Mouse (Mus musculus) C2C12 (cell line): Measurements from ENCODE around the gene Uqcr10.

ENCODE experiments used
- CTCF ChIP-seq: IDR thresholded peaks from one replicate; pipeline ENCODE4 v1.5.1; 2011; ENCODE audit not compliant: control insufficient read depth, insufficient read depth, insufficient read length
- FOSL1 ChIP-seq: IDR thresholded peaks from one replicate; pipeline ENCODE4 v1.8.0; 2011; ENCODE audit warnings: mild to moderate bottlenecking, low read length; ENCODE audit not compliant: poor library complexity, insufficient read depth, severe bottlenecking
- MAX ChIP-seq: IDR thresholded peaks from one replicate; pipeline ENCODE4 v1.6.1; 2011; ENCODE audit warnings: mild to moderate bottlenecking, control low read depth
- USF1 ChIP-seq: IDR thresholded peaks from one replicate; pipeline ENCODE4 v1.6.1; 2011; ENCODE audit warnings: low read depth, mild to moderate bottlenecking, control low read depth, moderate library complexity

- TF ChIP-seq CTCF (no peak), FOSL1 (no peak), MAX (no peak), USF1 (no peak)
These were observed 12.5 kb upstream of the Uqcr10 start for GRCm38 (mm10) chr11:4716530-4717236.
